Mouse (Mus musculus) liver, embryonic 12.5 days (tissue): Measurements from ENCODE around the gene Grm8. TPM values are rescaled to one million over a fixed set of nuclear protein-coding genes. Genes with fewer than 3 reads are reported as not detected.

Source experiments
- ATAC-seq: fragments of 200-750 bp; cut with Nextera tagmentation; 2 replicates; pipeline ENCODE4 v1.8.0; 2017; ENCODE audit warnings: moderate number of reproducible peaks, mild to moderate bottlenecking, moderate library complexity
- H3K27ac ChIP-seq: fragments of 300-500 bp; sonication (generic); 2 replicates; pipeline ENCODE4 v1.5.1; 2016; ENCODE audit warnings: mild to moderate bottlenecking
- H3K27me3 ChIP-seq: fragments of 300-500 bp; sonication (generic); replicated peaks from 2 replicates; pipeline ENCODE4 v1.6.1; 2016; ENCODE audit warnings: mild to moderate bottlenecking, moderate library complexity
- H3K36me3 ChIP-seq: fragments of 300-500 bp; sonication (generic); 2 replicates; pipeline ENCODE4 v1.6.1; 2016; ENCODE audit warnings: mild to moderate bottlenecking, moderate library complexity
- H3K4me1 ChIP-seq: fragments of 300-500 bp; sonication (generic); 2 replicates; pipeline ENCODE4 v1.6.1; 2016
- H3K4me2 ChIP-seq: fragments of 300-500 bp; sonication (generic); 2 replicates; pipeline ENCODE4 v1.6.1; 2016; ENCODE audit warnings: mild to moderate bottlenecking, moderate library complexity
- H3K4me3 ChIP-seq: fragments of 300-500 bp; sonication (generic); 2 replicates; pipeline ENCODE4 v1.5.1; 2016; ENCODE audit warnings: mild to moderate bottlenecking, moderate library complexity
- H3K9ac ChIP-seq: fragments of 300-500 bp; sonication (generic); 2 replicates; pipeline ENCODE4 v1.6.1; 2016; ENCODE audit warnings: mild to moderate bottlenecking, moderate library complexity
- H3K9me3 ChIP-seq: fragments of 300-500 bp; sonication (generic); replicated peaks from 2 replicates; pipeline ENCODE4 v1.6.1; 2016; ENCODE audit warnings: mild to moderate bottlenecking, moderate library complexity
- WGBS: fragments of 180-500 bp; shearing (Covaris S2); methylation state at CpG from one replicate; pipeline ENCODE4 v1.1.7; 2016; ENCODE audit not compliant: insufficient replicate concordance; 5-methylcytosine and 5-hydroxymethylcytosine counted together
- polyA plus RNA-seq: library from polyadenylated mRNA; unstranded; fragments of >200 nt; fragmentation: Nextera tagmentation; extraction: Ambion mirVana; gene quantifications from 2 replicates; pipeline ENCODE4 v1.2.1, GENCODE M21; 2016

Grm8 gene
- polyA plus RNA-seq, 1 experiment from 2014 or later = 0.11 TPM

DNA sequence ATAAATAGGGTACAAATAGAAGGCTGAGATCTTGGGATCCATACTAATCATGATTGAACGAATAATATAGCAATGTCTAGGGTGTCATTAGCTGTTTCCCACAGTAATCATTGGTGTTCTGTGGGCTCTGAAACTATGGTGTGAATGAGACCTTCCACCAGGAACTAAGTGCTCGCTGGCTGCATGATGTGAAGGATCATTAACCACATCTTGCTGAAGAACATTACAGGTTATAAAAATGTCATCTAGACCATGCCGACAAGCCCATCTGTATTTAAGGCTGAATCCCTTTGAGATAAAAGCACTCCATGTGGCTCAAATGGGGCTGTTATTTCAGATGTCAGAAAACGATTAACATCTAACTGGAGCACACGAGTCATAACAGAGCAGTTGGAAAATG, 674.0 kb downstream of the Grm8 start:
- no peak overlapping the region for H3K9ac ChIP-seq
- H3K4me3 ChIP-seq = no peak overlapping the region
- no peak for ATAC-seq
- H3K27me3 ChIP-seq = no peaks in the 10 kb centered on the region
- H3K36me3 ChIP-seq = no peaks in the 10 kb centered on the region
- no peak overlapping the region for H3K27ac ChIP-seq
- H3K9me3 ChIP-seq = no peaks in the 10 kb centered on the region
- 65% methylated on average over 5 of the region's 5 CpGs for WGBS
- no peak overlapping the region for H3K4me2 ChIP-seq
- no peaks in the 10 kb centered on the region for H3K4me1 ChIP-seq

- no peaks in the 10 kb centered on the region for H3K27me3 ChIP-seq
- ATAC-seq = no peak
- no peaks in the 10 kb centered on the region for H3K36me3 ChIP-seq
- H3K4me1 ChIP-seq = no peaks in the 10 kb centered on the region
- no peak overlapping the region for H3K4me3 ChIP-seq
- no peak overlapping the region for H3K9ac ChIP-seq
- 62% methylated on average over 4 of the region's 4 CpGs for WGBS
- no peaks in the 10 kb centered on the region for H3K9me3 ChIP-seq
- H3K27ac ChIP-seq = no peak overlapping the region
- no peak overlapping the region for H3K4me2 ChIP-seq
These were observed 726.5 kb downstream of the Grm8 start for GRCm38 (mm10) chr6:27408473-27408872.

- no peaks in the 10 kb centered on the region for H3K4me1 ChIP-seq
- H3K27me3 ChIP-seq = no peaks in the 10 kb centered on the region
- no peak overlapping the region for H3K9ac ChIP-seq
- H3K9me3 ChIP-seq = no peaks in the 10 kb centered on the region
- no peak overlapping the region for H3K4me3 ChIP-seq
- H3K27ac ChIP-seq = no peak overlapping the region
- no peak overlapping the region for H3K4me2 ChIP-seq
- H3K36me3 ChIP-seq = no peaks in the 10 kb centered on the region
- no peak for ATAC-seq
These were observed 762.6 kb downstream of the Grm8 start for GRCm38 (mm10) chr6:27372416-27372815.

DNA sequence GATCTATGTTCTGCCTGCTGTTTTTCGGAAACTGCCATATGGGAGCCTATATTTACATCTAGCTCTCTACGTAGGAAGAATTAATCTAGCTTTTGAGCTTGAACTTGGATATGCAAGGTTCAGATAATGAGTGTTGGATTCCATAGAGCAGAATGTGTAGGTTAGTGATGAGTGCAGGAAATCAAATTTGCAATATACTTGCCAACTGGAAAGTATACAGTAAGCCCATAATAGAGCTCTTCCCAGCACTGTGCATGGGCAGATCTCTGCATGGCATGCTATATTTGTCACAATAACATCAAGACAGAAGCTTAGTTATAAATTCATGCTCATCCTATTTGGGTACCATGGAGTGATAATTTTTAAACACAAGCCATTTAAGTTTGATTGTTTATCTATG, 763.9 kb downstream of the Grm8 start:
- ATAC-seq = no peak
- WGBS = 62% methylated on average over 2 of the region's 2 CpGs
- no peaks in the 10 kb centered on the region for H3K27me3 ChIP-seq
- H3K36me3 ChIP-seq = no peaks in the 10 kb centered on the region
- no peak overlapping the region for H3K4me3 ChIP-seq
- H3K27ac ChIP-seq = no peak overlapping the region
- H3K9me3 ChIP-seq = no peaks in the 10 kb centered on the region
- H3K4me2 ChIP-seq = no peak overlapping the region
- H3K4me1 ChIP-seq = no peaks in the 10 kb centered on the region
- no peak overlapping the region for H3K9ac ChIP-seq

DNA sequence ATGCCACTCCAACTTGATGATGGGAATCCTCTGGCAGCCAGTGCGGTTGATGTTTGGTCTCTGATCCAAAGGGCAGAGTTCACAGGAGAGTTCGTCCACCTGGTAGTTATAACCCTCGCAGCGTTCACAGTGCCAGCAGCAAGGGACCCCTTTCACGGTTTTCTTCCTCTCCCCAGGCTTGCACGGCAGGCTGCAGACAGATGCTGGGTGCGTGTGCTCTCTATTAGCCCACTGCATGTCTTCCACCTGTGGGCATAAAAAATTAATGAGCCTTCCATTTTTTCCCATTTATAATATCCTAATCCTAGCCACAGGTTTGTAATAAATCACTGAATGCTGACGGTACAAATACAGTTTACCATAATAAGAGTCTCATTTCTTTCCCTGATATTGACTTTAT, 771.2 kb downstream of the Grm8 start:
- no peak overlapping the region for H3K4me2 ChIP-seq
- WGBS = 78% methylated on average over 8 of the region's 8 CpGs
- H3K9ac ChIP-seq = no peak overlapping the region
- H3K4me3 ChIP-seq = no peak overlapping the region
- no peak for ATAC-seq
- no peak overlapping the region for H3K27ac ChIP-seq
- H3K36me3 ChIP-seq = no peaks in the 10 kb centered on the region
- no peaks in the 10 kb centered on the region for H3K4me1 ChIP-seq
- no peaks in the 10 kb centered on the region for H3K27me3 ChIP-seq
- no peaks in the 10 kb centered on the region for H3K9me3 ChIP-seq

DNA sequence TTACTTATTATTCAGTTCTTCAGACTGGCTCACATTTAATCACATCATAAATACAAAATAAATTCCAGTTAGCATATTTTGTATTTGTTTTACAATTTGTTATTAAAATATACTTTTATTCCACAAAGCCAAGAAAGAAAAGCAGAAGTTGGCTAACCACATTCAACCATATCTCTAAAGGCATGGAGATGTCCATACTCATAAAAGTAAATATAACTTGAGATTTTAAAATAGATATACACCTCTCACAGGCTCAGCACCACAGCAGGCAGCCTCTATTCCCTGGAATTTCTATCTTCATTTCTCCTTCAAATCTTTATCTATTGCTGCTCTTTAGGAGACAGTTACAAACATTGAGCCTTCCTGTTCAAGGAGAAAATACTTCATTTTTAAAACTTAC, 774.5 kb downstream of the Grm8 start:
- ATAC-seq = no peak
- Histone ChIP-seq H3K36me3 (no peaks in the 10 kb centered on the region), H3K27me3 (no peaks in the 10 kb centered on the region), H3K27ac (no peak overlapping the region), H3K4me2 (no peak overlapping the region), H3K4me3 (no peak overlapping the region), H3K4me1 (no peaks in the 10 kb centered on the region), H3K9ac (no peak overlapping the region), H3K9me3 (no peaks in the 10 kb centered on the region)

DNA sequence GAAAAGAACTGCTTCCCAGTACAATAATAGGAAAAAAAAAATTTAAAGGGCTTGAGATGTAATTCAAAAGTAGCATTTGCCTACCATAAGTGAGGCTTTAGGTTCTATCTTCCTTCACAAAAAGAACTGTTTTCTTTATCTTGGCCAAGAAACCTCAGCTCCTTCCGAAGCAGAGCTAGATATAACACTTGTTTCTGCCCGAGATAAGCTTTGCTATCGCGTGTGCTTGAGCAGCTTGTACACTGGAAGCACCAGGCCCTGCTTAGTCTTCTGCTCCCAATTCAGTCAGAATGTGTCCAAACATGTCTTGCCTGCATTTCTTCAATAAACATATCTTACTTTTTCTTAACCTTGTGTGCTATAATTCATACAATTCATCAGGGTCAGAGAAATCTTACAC, 783.8 kb downstream of the Grm8 start:
- Histone ChIP-seq H3K4me1 (peaks cover 4% of the 10 kb centered on the region; the same call in 1 of the 2 replicates), H3K4me3 (no peak overlapping the region), H3K36me3 (no peaks in the 10 kb centered on the region), H3K9ac (no peak overlapping the region), H3K27me3 (no peaks in the 10 kb centered on the region), H3K4me2 (no peak overlapping the region), H3K27ac (no peak overlapping the region), H3K9me3 (no peaks in the 10 kb centered on the region)
- peak; percentile 84 for ATAC-seq
- WGBS = 28% methylated on average over 4 of the region's 4 CpGs

- Histone ChIP-seq H3K4me2 (no peak overlapping the region), H3K36me3 (no peaks in the 10 kb centered on the region), H3K9me3 (no peaks in the 10 kb centered on the region), H3K27ac (no peak overlapping the region), H3K4me1 (peaks cover 4% of the 10 kb centered on the region; the same call in 1 of the 2 replicates), H3K9ac (no peak overlapping the region), H3K4me3 (no peak overlapping the region), H3K27me3 (no peaks in the 10 kb centered on the region)
- ATAC-seq = peak; percentile 73
- 39% methylated on average over 2 of the region's 2 CpGs for WGBS
These were observed 786.7 kb downstream of the Grm8 start for GRCm38 (mm10) chr6:27348272-27348671.

DNA sequence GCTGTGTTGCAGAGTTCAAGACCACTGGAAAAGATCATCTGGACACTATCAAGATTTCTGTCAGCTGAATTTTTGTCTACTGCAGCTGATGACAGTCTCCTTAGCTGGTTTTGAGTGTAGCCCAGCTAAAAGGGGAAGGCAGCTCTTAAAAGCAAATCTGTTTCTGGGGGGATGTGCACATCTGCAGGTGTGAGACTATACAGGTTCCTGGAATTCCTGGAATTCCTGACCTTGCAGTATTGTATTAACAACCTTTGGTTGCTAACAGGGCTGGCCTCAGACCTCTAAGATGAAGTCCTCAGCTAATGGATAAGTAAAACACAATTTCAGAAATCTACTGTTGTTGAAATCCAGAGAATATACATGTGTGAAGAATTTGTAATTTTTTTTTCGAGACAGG, 788.7 kb downstream of the Grm8 start:
- H3K9me3 ChIP-seq = no peaks in the 10 kb centered on the region
- H3K4me1 ChIP-seq = peaks cover 4% of the 10 kb centered on the region; the same call in 1 of the 2 replicates
- H3K36me3 ChIP-seq = no peaks in the 10 kb centered on the region
- H3K27me3 ChIP-seq = no peaks in the 10 kb centered on the region
- H3K27ac ChIP-seq = no peak overlapping the region
- no peak overlapping the region for H3K4me2 ChIP-seq
- WGBS = 41% methylated on average over 1 of the region's 1 CpGs
- H3K9ac ChIP-seq = no peak overlapping the region
- ATAC-seq = no peak
- H3K4me3 ChIP-seq = no peak overlapping the region

GRCm38 (mm10) chr6:27340131-27340530, 794.8 kb downstream of the Grm8 start:
- Histone ChIP-seq H3K4me3 (no peak overlapping the region), H3K9me3 (no peaks in the 10 kb centered on the region), H3K36me3 (no peaks in the 10 kb centered on the region), H3K27ac (no peak overlapping the region), H3K9ac (no peak overlapping the region), H3K4me2 (no peak overlapping the region), H3K4me1 (no peaks in the 10 kb centered on the region), H3K27me3 (no peaks in the 10 kb centered on the region)
- no peak for ATAC-seq
- WGBS = 65% methylated on average over 4 of the region's 4 CpGs

DNA sequence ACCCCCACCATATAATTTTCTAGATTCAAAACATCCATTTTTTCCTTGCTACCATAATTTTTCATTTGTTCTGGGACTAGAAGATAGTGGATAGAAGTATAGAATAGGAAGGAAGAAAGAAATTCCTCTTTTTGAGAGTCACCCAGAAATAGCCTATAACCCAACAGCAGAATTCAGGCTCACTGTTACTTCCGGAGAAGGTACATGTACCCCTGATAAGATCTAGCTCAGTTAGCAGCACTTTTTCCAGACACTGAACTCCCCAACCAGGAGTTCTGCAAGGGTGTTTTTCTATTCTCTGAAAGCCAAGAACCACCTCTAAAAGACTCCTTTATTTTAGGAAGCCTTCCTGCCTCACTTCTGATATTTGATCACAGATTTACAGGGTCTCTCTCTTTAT, 816.4 kb downstream of the Grm8 start:
- Histone ChIP-seq H3K4me1 (no peaks in the 10 kb centered on the region), H3K4me2 (no peak overlapping the region), H3K9ac (no peak overlapping the region), H3K27ac (no peak overlapping the region), H3K4me3 (no peak overlapping the region), H3K27me3 (no peaks in the 10 kb centered on the region), H3K36me3 (no peaks in the 10 kb centered on the region), H3K9me3 (no peaks in the 10 kb centered on the region)
- no peak for ATAC-seq
- 30% methylated on average over 1 of the region's 1 CpGs for WGBS

DNA sequence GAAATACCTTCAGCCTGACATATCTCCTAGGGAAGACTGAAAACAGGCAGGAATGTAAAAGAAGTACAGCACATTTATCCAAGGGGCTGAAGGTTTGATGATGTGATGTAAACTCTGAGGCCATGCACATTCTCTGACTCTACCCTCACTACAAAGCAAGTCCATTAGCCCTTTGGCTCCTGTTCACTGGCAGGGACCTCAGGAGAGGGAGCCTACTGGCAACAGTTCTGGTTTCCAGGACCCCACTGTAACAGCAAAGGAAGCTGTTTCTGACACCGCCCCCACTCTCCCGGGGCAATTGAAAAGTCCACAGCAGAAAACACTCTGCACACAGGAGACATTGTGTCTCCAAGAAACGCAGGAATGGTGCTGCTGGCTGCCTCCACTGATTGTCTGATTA, 817.6 kb downstream of the Grm8 start:
- 65% methylated on average over 3 of the region's 3 CpGs for WGBS
- H3K9me3 ChIP-seq = no peaks in the 10 kb centered on the region
- no peak overlapping the region for H3K9ac ChIP-seq
- no peak overlapping the region for H3K4me3 ChIP-seq
- no peak overlapping the region for H3K4me2 ChIP-seq
- no peaks in the 10 kb centered on the region for H3K4me1 ChIP-seq
- no peaks in the 10 kb centered on the region for H3K36me3 ChIP-seq
- no peaks in the 10 kb centered on the region for H3K27me3 ChIP-seq
- no peak overlapping the region for H3K27ac ChIP-seq
- no peak for ATAC-seq

DNA sequence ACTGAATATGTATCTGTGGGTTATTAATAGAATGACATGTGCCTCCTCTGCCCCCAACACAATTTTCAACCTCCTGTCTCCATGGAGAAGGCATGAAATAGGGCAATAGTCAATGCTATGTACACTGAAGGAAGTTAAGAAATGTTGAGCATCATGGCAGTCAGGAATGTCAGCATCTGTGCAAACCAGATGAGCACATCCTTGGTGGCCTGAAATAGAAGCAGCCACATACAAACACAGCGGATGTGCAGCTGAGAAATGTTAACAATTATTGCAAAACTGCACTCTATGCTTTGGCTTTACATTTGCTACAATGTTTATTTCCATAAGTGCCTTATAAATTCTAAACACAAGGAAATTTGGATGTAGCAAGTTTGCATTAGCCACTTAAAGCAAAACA, 819.0 kb downstream of the Grm8 start:
- Histone ChIP-seq H3K27me3 (no peaks in the 10 kb centered on the region), H3K9ac (no peak overlapping the region), H3K27ac (no peak overlapping the region), H3K4me2 (no peak overlapping the region), H3K36me3 (no peaks in the 10 kb centered on the region), H3K9me3 (no peaks in the 10 kb centered on the region), H3K4me1 (no peaks in the 10 kb centered on the region), H3K4me3 (no peak overlapping the region)
- 60% methylated on average over 1 of the region's 1 CpGs for WGBS
- no peak for ATAC-seq
